Mouse (Mus musculus): ENCODE measurements around the gene Dst.

Gene Dst

GRCm38 (mm10) chr1:34251137-34251536 is 343.1 kb downstream of the Dst start:
- DNase-seq, result no peak

DNA sequence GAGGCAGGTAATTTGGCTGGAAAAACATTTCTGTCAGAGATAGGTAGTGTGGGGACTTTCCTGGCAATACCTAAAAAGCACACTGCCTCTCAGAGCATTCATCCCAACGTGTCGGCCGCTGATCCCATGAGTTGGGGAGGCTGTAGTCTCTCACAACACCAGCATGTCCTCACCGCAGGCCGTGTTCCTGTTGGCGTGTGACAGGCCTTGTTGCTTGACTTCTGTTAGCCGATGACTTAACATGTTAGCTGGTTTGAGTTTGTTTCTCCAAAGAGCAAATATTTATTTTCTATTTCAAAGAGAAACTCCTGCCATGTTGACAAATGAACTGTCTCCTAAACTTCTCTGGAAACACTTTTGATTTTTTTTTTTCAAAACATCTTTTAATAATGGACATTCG is 344.2 kb downstream of the Dst start:
- DNase-seq, result no peak

DNA sequence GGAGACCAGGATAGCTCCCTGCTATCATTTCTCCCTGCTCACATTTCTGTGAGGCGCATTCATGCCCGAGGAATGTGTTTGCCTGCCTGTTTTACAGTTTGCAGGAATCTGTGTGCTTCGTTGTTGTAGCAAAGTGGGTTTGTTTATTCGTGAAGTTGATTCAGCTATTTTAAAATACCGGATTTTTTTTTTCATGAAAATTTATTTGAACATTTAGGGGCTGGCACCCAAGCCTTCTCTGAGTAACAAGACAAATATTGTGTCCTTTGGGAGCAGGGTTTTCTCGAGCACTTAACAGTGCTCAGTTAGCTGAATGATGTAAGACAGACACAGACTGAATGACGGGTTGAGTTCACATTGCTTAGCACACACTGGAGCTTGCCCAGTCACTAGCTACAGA is 345.9 kb downstream of the Dst start:
- DNase-seq, result no peak

DNA sequence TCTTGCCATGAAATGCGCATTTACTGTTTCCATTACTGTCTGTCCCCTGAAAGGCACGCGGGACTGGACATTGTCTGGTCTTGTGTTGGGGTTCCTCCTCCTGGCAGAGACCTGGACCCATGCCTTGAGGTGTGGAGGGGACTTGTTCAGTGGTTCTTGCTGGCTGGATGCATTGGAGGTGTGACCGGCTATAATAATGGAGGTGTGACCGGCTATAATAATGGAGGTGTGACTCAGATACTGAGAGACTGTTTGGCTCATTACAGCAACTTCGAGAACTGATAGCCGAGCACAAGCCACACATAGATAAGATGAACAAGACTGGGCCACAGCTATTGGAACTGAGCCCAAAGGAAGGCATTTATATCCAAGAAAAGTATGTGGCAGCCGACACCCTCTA is 351.9 kb downstream of the Dst start:
- DNase-seq, result no peak

DNA sequence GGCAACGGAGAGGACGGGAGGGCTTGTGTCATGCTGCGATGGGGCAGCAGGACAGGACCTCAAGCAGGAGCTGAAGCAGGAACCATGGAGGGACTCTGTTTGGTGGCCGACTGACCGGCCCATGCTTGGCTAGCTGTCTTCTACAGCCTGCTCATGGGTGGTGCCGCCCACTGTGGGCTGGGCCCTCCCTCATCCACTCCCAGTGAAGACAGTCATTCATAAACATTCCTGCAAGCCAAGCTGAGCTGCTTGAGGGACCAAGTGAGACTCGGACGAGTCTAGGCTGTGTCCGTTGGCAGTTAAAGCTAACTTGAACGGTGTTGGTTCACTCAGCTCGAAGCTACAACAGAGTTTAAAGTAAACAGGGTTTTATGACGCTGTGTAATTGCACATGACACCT is 353.0 kb downstream of the Dst start:
- no peak for DNase-seq

- peak in 1 of 2 experiments; percentile 35 for DNase-seq
Observed at GRCm38 (mm10) chr1:34268520-34268919, 360.5 kb downstream of the Dst start.

DNA sequence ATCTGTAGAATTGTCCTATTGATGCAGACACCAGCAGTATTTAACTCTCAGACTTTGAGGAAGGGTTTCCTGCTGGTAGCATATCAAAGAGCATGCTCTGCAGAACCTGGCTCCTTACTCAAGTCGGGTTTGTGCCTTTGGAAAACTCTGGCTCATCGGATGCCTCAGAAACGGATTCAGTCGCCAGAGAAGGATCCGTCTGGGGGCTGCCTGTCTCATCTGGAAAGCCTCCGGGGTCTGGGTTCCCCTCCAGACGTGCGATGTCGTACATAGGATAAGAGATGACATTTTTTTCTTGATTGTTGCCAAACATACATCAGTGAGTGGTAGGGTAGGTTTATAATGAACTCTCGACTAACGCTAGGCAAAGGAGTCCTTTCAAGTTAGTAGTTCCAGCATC is 361.6 kb downstream of the Dst start:
- no peak for DNase-seq

- DNase-seq, result no peak
Observed at GRCm38 (mm10) chr1:34273922-34274321, 365.9 kb downstream of the Dst start.

GRCm38 (mm10) chr1:34275787-34276186 is 367.8 kb downstream of the Dst start:
- DNase-seq, result no peak

GRCm38 (mm10) chr1:34276756-34277155 is 368.7 kb downstream of the Dst start:
- DNase-seq, result no peak

GRCm38 (mm10) chr1:34277259-34277658 is 369.2 kb downstream of the Dst start:
- no peak for DNase-seq

- DNase-seq, result no peak
Observed at GRCm38 (mm10) chr1:34283502-34283901, 375.5 kb downstream of the Dst start.

GRCm38 (mm10) chr1:34284979-34285378 is 377.0 kb downstream of the Dst start:
- DNase-seq, result no peak

GRCm38 (mm10) chr1:34287731-34288130 is 379.7 kb downstream of the Dst start:
- no peak for DNase-seq

GRCm38 (mm10) chr1:34288181-34288580 is 380.2 kb downstream of the Dst start:
- no peak for DNase-seq

DNA sequence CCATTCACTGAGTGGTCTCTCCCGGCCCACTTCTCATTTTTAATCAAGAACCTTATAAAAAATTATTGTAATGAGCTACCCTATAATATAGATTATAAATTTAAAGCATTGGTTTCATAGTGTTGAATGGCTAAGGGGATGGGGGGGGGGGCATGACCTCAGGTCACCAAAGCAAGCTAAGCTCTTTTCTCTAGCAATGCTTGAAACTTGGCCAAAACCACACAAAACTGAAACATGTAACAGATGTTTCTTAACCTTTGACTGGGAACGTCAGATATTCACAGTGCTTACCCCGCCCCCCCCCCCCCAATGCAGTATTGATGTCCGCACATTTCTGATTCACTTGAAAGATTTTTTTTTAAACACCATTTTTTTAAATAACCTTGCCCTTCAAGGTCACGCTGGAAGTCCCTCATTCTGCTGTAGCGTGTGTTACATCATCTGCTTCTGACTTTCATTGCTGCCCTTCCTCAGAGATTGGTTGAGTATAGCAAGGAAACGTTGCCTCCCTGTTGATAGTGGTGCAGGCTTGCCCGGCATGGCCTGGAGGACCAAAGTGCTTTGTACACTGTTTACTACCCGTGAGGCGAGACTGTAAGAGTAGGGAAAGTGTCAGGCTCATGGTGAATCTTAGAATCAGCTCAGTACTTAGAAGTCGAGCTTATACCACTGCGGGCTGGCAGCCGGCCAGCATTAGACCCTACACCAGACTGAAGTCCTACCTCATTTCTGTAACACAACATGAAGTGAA is 380.9 kb downstream of the Dst start:
- DNase-seq, result no peak

DNA sequence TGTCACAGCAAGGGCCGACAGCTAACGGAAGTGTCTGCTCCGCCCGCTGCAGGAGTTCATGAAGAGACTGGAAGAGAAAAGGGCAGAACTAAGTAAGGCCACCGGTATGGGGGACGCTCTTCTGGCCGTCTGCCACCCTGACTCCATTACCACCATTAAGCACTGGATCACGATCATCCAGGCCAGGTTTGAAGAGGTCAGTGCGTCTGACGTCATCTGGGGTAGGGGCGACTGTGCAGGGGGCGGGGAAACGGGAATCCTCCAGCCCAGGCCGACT is 381.4 kb downstream of the Dst start:
- DNase-seq, result no peak

DNA sequence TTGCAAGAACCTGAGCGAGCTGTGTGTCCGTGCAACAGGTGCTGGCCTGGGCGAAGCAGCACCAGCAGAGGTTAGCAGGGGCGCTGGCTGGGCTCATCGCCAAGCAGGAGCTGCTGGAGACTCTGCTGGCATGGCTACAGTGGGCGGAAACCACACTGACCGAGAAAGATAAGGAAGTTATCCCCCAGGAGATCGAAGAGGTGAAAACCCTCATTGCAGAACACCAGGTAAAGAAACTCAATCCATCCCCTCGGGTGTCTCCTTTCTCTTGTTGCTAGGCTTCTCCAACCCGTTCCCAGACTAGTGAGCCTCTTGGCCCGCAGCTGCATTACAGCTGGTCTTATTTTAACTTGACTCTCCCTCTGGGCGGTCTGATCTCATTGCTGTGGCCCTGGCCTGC is 382.3 kb downstream of the Dst start:
- DNase-seq, result no peak

GRCm38 (mm10) chr1:34293198-34293597 is 385.2 kb downstream of the Dst start:
- DNase-seq, result no peak

- no peak for DNase-seq
Observed at GRCm38 (mm10) chr1:34297636-34298035, 389.6 kb downstream of the Dst start.

- no peak for DNase-seq
Observed at GRCm38 (mm10) chr1:34298631-34299184, 390.7 kb downstream of the Dst start.

- DNase-seq, result no peak
Observed at GRCm38 (mm10) chr1:34299507-34299906, 391.5 kb downstream of the Dst start.

- DNase-seq, result no peak
Observed at GRCm38 (mm10) chr1:34300309-34300980, 392.4 kb downstream of the Dst start.

DNA sequence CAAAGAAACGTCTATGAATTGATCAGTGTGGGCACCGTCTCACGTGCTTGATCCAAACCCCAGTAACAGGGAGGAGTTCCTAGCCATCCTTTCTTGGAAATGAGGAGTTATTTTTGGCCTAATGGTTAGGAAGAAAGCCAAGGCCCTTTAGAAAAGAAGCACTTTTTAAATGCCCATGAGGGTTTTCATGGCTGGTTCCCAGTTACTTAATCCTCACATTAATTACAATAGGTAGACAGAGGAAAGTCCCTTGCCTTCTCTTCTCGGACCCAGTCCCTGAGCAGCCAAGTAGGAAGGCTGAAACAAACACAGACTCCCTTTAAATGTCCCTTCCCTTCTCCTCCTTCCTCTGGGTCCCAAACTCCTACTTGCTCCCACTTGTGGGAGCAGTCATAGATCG is 396.2 kb downstream of the Dst start:
- no peak for DNase-seq

DNA sequence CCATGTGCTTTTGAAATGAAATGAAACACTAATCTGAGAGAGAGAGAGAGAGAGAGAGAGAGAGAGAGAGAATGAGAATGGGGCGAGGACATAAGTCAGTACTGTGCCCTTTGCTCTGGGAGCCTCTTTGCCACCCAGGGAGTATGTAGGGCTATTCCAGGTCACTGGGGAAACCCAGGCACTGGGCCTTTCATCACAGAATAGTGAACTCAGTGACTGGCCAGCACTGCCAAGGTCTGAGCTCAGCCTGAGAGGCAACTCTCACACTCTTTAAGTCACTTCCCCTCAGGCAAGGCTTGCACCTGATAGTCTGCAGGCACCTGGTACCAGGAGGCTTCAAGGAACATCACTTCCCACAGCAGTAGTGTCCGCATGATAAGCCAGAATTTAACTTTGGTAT is 398.7 kb downstream of the Dst start:
- DNase-seq, result peak; percentile 25 to 29
